Mouse (Mus musculus) retina, adult 2 months (tissue): ENCODE data around the gene Cmtm6.

Experiments used
- DNase-seq: peaks from one replicate; pipeline ENCODE4 v3.0.0-alpha.2; 2012; ENCODE audit warnings: low read depth, low spot score

Cmtm6 gene

GRCm38 (mm10) chr9:114729911-114730805 is 758 bp upstream of the Cmtm6 start:
- no peak for DNase-seq

- DNase-seq, result no peak
These were observed 1.2 kb downstream of the Cmtm6 start for GRCm38 (mm10) chr9:114731871-114732682.

DNA sequence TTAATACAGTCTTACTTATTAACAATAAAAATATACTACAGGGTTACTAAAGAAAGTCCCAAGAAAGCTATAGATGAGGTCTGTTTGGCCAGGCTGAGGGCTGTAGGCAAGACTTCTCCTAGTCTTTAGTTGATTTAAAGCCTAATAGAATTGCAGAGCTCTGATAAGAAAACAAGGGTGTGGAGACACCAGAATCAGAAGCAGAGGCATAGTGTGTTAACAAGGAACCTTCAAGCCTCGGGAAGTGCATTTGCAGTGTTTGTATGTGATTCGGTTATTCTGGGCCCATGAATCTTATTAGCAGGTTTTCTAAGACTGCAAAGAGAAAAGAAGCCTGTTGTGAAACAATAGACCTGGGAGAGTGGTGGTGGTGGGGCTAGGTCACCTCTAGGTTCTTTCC is 2.3 kb downstream of the Cmtm6 start:
- DNase-seq, result no peak

- no peak for DNase-seq
These were observed 5.5 kb downstream of the Cmtm6 start for GRCm38 (mm10) chr9:114736442-114736841.

- DNase-seq, result no peak
These were observed 9.4 kb downstream of the Cmtm6 start for GRCm38 (mm10) chr9:114740336-114740735.

- no peak for DNase-seq
These were observed 11.8 kb downstream of the Cmtm6 start for GRCm38 (mm10) chr9:114742731-114743130.

DNA sequence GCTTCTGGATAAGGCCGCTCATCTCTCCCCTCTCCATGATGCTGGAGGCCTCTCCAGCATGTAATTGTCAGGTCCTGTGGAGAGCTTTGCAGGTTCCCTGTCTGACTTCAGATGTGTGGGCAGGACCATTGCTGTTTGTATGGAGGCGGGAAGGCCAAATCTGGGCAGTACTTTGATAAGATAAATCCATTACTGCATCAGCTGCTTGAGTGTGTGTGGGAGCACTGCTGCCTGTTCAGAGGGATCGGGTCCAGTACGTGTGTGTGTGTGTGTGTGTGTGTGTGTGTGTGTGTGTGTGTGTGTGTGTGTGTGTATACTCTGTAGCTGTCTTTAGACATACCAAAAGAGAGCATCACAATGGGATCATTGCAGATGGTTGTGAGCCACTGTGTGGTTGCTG is 14.2 kb downstream of the Cmtm6 start:
- DNase-seq, result no peak

- DNase-seq, result no peak
These were observed 14.7 kb downstream of the Cmtm6 start for GRCm38 (mm10) chr9:114745654-114746053.

GRCm38 (mm10) chr9:114747012-114747411 is 16.1 kb downstream of the Cmtm6 start:
- DNase-seq, result no peak

GRCm38 (mm10) chr9:114747466-114747865 is 16.6 kb downstream of the Cmtm6 start:
- DNase-seq, result no peak

DNA sequence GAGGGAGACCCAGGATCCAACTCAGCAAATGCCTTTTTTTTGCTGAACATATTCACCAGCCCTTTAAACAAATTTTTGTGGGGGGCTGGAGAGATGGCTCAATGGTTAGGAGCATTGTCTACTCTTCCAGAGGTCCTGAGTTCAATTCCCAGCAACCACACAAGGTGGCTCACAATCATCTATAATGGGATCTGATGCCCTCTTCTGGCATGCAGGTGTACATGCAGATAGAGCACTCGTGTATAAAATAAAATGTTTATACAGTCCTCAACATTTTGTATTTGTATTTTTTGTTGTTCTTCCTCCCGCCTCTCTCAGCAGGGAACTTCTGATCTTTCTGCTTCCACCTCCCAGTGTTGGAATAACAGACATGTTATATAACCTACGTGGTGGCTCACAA is 20.7 kb downstream of the Cmtm6 start:
- DNase-seq, result no peak

DNA sequence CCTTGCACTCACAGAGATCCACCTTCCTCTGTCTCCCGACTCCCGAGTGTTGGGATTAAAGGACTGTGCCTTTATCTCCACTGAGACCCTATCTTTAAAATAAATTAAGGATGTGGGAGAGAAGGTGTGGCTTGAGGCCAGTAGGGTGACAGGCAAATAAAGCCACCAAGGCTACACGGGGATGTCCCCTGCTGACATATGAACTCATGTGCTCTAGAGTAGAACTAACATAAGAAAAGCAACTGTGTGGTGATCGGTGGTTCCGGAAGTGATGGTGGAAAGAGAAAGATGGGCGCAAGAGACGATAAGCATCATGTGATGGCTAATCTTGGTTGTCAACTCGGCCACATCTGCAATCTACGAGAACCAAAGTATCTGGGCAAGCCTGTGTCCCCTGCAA is 21.4 kb downstream of the Cmtm6 start:
- DNase-seq, result no peak

DNA sequence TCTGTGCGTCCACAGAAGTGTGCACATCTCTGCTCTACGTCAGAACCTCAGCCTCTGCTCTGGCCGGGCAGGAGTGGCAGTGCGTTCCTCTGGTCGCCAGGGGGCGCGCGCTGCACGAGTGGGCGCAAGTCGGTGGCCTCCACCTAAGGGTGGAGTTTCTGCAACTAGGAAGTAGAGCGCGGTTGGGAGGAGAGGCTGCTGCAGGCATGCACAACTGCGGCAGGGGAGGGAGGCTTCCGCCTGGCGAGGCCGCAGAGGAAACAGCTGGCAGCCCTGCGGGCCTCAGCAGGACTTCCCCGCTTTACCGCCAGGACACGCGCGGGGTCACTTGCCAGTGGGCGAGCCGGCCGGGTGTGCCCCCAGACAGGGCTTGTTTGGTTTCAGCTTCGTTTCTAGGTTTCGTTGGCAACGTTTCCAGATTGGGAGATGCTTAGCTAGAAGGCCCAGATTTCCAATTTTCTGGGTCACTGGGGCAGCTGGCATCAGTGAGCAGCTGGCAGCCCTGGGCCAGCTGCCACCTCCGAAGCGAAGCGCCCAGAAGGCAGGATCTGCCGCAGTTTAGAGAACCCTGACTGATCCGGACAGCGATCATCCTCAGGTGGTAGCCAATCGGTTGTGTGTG is 22.1 kb downstream of the Cmtm6 start:
- peak; percentile 66 for DNase-seq

GRCm38 (mm10) chr9:114758272-114758671 is 27.4 kb downstream of the Cmtm6 start:
- DNase-seq, result no peak

GRCm38 (mm10) chr9:114758801-114759200 is 27.9 kb downstream of the Cmtm6 start:
- DNase-seq, result no peak

DNA sequence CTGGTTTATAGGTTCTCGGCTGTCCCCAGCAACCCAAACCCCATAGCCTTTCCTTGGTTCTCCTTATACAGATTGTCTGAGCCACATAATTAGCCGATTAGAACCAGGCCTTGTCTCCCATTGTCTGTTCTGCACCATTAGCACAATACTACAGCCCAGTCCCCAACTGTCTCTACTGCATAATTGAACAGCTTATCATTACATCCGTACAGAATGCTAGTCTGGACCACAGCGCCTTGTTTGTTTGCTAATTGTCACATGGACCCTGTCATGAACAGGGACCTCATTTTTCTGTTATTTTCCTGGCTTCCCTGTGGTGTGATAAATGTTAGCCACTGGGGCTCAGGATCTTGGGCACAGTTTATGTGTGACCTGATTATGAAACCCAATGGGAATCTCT is 29.0 kb downstream of the Cmtm6 start:
- no peak for DNase-seq

GRCm38 (mm10) chr9:114760353-114760752 is 29.4 kb downstream of the Cmtm6 start:
- no peak for DNase-seq

DNA sequence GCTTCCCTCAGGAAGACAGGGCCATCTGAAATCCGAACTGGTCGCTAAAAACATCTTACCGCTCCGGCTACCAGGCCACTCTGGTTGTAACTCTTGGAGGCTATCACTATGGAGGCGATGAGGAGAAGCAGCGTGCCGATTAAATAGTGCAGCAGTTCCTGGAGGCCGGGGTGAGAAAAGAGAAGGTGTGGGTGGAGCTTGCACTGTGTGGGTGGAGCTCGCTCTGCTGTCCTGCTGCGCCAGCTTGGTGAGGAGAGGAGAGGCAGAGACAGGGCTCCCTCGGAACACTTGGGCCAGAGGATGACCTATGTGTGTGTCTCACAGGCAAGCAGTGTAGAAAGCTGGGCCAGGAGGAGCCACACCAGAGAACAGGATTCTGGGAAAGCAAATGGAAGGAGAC is 30.9 kb downstream of the Cmtm6 start:
- DNase-seq, result no peak

GRCm38 (mm10) chr9:114763341-114763740 is 32.4 kb downstream of the Cmtm6 start:
- DNase-seq, result no peak

DNA sequence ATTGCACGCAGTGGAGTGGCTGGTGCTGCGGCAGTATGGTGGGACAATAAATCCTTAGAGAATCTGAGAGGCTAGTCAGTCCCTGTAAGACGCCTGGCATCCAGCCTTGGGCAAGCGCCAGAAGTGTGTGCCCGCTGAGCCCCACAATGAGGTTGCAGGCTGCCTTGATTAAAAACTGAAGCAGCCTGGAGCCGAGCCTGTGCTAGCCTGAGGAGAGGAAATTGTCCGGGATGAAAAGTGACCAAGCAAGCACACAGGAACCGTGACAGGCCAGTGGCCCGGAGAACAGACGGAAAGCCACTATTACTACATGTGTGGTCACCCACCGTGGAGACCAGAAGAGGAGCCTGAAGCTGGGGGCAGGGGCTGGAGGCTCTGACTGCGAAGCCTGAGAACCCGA is 36.1 kb downstream of the Cmtm6 start:
- no peak for DNase-seq

DNA sequence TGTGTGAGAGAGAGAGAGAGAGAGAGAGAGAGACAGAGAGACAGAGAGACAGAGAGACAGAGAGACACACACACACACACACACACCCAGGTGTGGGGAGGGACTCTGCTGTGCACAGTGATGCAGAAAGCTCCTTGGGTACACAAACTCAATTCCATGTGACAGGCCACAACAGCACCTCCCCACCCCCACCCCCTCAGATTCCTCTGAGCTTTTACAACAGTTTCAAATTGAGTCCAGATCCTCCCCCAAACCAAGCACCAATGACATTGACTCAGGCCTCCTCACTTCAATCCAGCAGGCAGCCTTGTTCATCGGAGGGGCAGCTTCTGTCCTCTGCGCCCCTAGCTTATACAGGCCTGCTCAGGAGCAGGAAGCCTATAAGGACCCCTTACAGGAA is 36.6 kb downstream of the Cmtm6 start:
- DNase-seq, result no peak

DNA sequence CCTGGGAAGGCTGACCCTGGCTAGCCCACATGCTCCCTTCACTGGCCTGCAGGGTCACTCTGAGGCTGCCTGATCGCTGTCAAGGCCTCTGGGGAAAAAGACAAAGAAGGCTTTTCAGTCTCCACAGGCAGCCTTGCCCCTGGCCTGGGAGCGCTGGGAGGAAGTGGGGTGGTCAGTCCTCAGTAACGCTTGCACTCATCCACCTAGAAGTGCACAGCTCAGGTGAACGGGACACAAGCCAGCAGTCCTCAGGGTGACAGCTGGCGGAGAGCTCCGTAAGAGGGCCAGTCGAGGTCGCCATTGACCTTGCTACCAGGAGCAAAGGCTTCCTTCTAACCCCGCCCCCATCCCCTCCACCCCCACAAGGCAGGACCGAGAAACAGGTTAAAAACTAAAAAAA is 37.1 kb downstream of the Cmtm6 start:
- DNase-seq, result no peak
